Mouse (Mus musculus) kidney, adult 2 months (tissue): ENCODE measurements at regions not wholly inside any gene's neighbourhood (a gene's known extent, or its start where the extent isn't known, plus 50 kb on each side); places are given as distances from the start of the nearest gene placed in this dataset.

ENCODE experiments used
- CTCF ChIP-seq: fragments of 200-500 bp; conservative IDR thresholded peaks from 2 replicates; pipeline ENCODE4 v1.5.1; 2011; ENCODE audit warnings: low read depth, mild to moderate bottlenecking, control low read depth, low read length, moderate library complexity, mixed read lengths; ENCODE audit not compliant: insufficient read depth, insufficient read length
- POLR2A ChIP-seq: fragments of 200-500 bp; IDR thresholded peaks from one replicate; pipeline ENCODE4 v1.6.1; 2011; ENCODE audit warnings: low read depth, low read length, control low read depth

DNA sequence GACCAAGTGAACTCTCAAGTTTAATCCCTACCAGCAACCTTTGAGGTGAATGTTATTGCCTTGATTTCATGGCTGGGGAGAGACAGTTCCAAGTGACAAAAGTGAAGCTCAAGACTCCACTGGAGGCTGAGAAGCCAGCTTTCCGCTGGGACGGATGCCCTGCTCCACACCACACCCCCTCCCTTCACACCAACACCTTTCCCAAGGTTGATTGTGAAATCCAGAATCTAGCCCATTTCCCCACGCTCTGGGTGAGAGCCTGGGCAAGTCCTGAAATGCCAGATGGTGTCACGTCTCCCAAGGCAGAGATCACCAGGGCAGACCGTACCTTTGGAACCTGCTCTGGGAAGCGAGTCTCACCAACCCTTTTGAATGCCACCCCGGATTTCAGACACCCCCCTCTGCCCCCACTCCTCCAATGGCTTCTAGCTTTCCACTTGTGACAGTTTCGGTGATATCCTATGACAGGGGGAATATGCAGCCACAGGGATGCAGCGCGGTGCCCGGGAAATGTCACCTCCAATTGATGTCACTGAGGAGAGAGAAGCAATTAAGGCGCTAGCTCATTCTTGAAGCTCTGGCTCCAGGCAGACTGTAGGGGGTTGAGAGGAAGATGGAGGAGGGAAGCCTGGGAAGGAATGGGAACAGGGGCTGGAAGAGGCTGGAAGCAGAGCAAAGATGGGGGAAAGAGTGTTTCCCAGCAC is 379.0 kb downstream of the Med13l start:
- no peak for TF ChIP-seq CTCF
- TF ChIP-seq POLR2A = no peak
